Mouse (Mus musculus): ENCODE data around the gene Parp11. TPM values are rescaled to one million over a fixed set of nuclear protein-coding genes. Genes with fewer than 3 reads are reported as not detected.

Parp11 gene
- polyA plus RNA-seq, 1 experiment from 2014 or later = 15.1 TPM

GRCm38 (mm10) chr6:127541617-127542374 is 95.2 kb downstream of the Parp11 start:
- ATAC-seq (replicated peaks; ENCODE audit: low FRiP score, low read depth) = no peak
- Histone ChIP-seq H3K9me3 (replicated peaks; ENCODE audit: low read length) (no peaks in the 10 kb centered on the region), H3K27ac (no peak overlapping the region), H3K4me2 (ENCODE audit: low read length) (no peak overlapping the region), H3K27me3 (ENCODE audit: insufficient read depth, low read length) (0 out of 2 replicates have a peak, but pooled peaks cover 3% of the 10 kb centered on the region), H3K9ac (ENCODE audit: low read depth, low read length) (no peak overlapping the region), H3K4me1 (replicated peaks; ENCODE audit: insufficient read depth, low read length) (no peaks in the 10 kb centered on the region), H3K36me3 (ENCODE audit: insufficient read depth, low read length) (no peaks in the 10 kb centered on the region), H3K4me3 (replicated peaks; ENCODE audit: low read depth, low read length) (no peak overlapping the region)
- 27% methylated on average over 18 of the region's 18 CpGs for WGBS
- peak; percentile 94 for DNase-seq (ENCODE audit: low spot score)
- TF ChIP-seq CTCF (IDR thresholded peaks at IDR 0.05; ENCODE audit: low read depth) = peak; percentile 86

Other genes starting within 250 kb of the Parp11 start
- gene Cracr2a, start 114.5 kb downstream of the Parp11 start, polyA plus RNA-seq (2015; fragmentation: Nextera tagmentation; extraction: Ambion mirVana) = 0.83 and 0.96 TPM in 2 replicates

All from kidney, postnatal 0 days (tissue).